Mouse (Mus musculus) MEL (cell line): ENCODE measurements around the gene Mfsd4b4. TPM values are rescaled to one million over a fixed set of nuclear protein-coding genes. Genes with fewer than 3 reads are reported as not detected.

Source experiments
- DNase-seq: peaks from one replicate; pipeline ENCODE4 v3.0.0; 2011; ENCODE audit warnings: low read depth, low spot score
- H3K27ac ChIP-seq: 2 replicates; pipeline ENCODE4 v1.5.1; 2012; ENCODE audit warnings: low read depth, mild to moderate bottlenecking, control low read depth, low read length, moderate library complexity; ENCODE audit not compliant: control insufficient read depth
- H3K27me3 ChIP-seq, 2 experiments: fragments of 150-350 bp in 1 of 2; sonication (generic) in 1 of 2; 2 replicates each; pipeline ENCODE4 v1.6.1; 2012; ENCODE audit warnings: low read length in 2 of 2, mild to moderate bottlenecking in 2 of 2, improper control_type of control experiment in 1 of 2, moderate library complexity in 1 of 2; ENCODE audit not compliant: insufficient read depth in 2 of 2, control insufficient read depth in 1 of 2
- H3K36me3 ChIP-seq, 2 experiments: 2 replicates each; pipeline ENCODE4 v1.6.1; 2012 to 2014; ENCODE audit warnings: low read length in 2 of 2, improper control_type of control experiment in 1 of 2, inconsistent platforms in 1 of 2, mild to moderate bottlenecking in 1 of 2; ENCODE audit not compliant: insufficient read depth in 2 of 2, control insufficient read depth in 1 of 2
- H3K4me1 ChIP-seq, 2 experiments: fragments of 150-350 bp in 1 of 2; sonication (generic) in 1 of 2; 2 replicates each; pipeline ENCODE4 v1.6.1; 2012; ENCODE audit warnings: low read length in 2 of 2, improper control_type of control experiment in 1 of 2, mild to moderate bottlenecking in 1 of 2; ENCODE audit not compliant: insufficient read depth in 2 of 2, control insufficient read depth in 1 of 2
- H3K4me3 ChIP-seq, 2 experiments: fragments of 150-350 bp in 1 of 2; sonication (generic) in 1 of 2; 2 replicates each; pipeline ENCODE4 v1.5.1; 2012; ENCODE audit warnings: low read depth in 2 of 2, low read length in 2 of 2, mild to moderate bottlenecking in 2 of 2, moderate library complexity in 2 of 2, control low read depth in 1 of 2, improper control_type of control experiment in 1 of 2; ENCODE audit not compliant: control insufficient read depth in 1 of 2, insufficient read depth in 1 of 2
- H3K79me2 ChIP-seq: 2 replicates; pipeline ENCODE4 v1.6.1; 2012; ENCODE audit warnings: mild to moderate bottlenecking, low read length, moderate library complexity; ENCODE audit not compliant: control insufficient read depth, poor library complexity, insufficient read depth
- H3K9ac ChIP-seq: 2 replicates; pipeline ENCODE4 v1.6.1; 2012; ENCODE audit warnings: low read depth, mild to moderate bottlenecking, control low read depth, low read length, moderate library complexity; ENCODE audit not compliant: control insufficient read depth, poor library complexity, severe bottlenecking
- H3K9me3 ChIP-seq: fragments of 150-350 bp; sonication (generic); replicated peaks from 2 replicates; pipeline ENCODE4 v1.6.1; 2012; ENCODE audit warnings: mild to moderate bottlenecking, low read length, improper control_type of control experiment, moderate library complexity; ENCODE audit not compliant: insufficient read depth
- BHLHE40 ChIP-seq: IDR thresholded peaks from 2 replicates; pipeline ENCODE4 v1.6.1; 2012; ENCODE audit warnings: low read depth, mild to moderate bottlenecking, inconsistent platforms, low read length, improper control_type of control experiment, borderline replicate concordance
- E2F4 ChIP-seq: IDR thresholded peaks from 2 replicates; pipeline ENCODE4 v1.6.1; 2011; ENCODE audit warnings: low read depth, low read length, improper control_type of control experiment, borderline replicate concordance
- ELF1 ChIP-seq: IDR thresholded peaks from 2 replicates; pipeline ENCODE4 v1.6.1; 2014; ENCODE audit warnings: low read depth, mild to moderate bottlenecking, inconsistent platforms, low read length, improper control_type of control experiment, moderate library complexity
- GABPA ChIP-seq: IDR thresholded peaks from 2 replicates; pipeline ENCODE4 v1.6.1; 2012; ENCODE audit warnings: low read depth, mild to moderate bottlenecking, inconsistent platforms, low read length, improper control_type of control experiment, moderate library complexity
- MXI1 ChIP-seq: IDR thresholded peaks from 2 replicates; pipeline ENCODE4 v1.6.1; 2011; ENCODE audit warnings: mild to moderate bottlenecking, low read depth, low read length, improper control_type of control experiment
- MYC ChIP-seq: IDR thresholded peaks from 2 replicates; pipeline ENCODE4 v1.6.1; 2011; ENCODE audit warnings: low read depth, mild to moderate bottlenecking, low read length, improper control_type of control experiment, moderate library complexity
- NRF1 ChIP-seq: IDR thresholded peaks from 2 replicates; pipeline ENCODE4 v1.6.1; 2014; ENCODE audit warnings: low read depth, mild to moderate bottlenecking, inconsistent platforms, low read length, improper control_type of control experiment, moderate library complexity; ENCODE audit not compliant: poor library complexity, insufficient read depth, severe bottlenecking
- POLR2A ChIP-seq, 2 experiments: IDR thresholded peaks; 2 replicates each; pipeline ENCODE4 v1.6.1; 2011 to 2012; ENCODE audit warnings: low read length in 2 of 2, mild to moderate bottlenecking in 2 of 2, control low read depth in 1 of 2, improper control_type of control experiment in 1 of 2, low read depth in 1 of 2, moderate library complexity in 1 of 2; ENCODE audit not compliant: control insufficient read depth in 1 of 2, insufficient read depth in 1 of 2, poor library complexity in 1 of 2
- SMC3 ChIP-seq: IDR thresholded peaks from 2 replicates; pipeline ENCODE4 v1.6.1; 2011; ENCODE audit warnings: low read depth, low read length, improper control_type of control experiment
- TAL1 ChIP-seq: IDR thresholded peaks from 2 replicates; pipeline ENCODE4 v1.6.1; 2012; ENCODE audit warnings: mild to moderate bottlenecking, inconsistent platforms, low read length, moderate library complexity, mixed read lengths
- ZC3H11A ChIP-seq: IDR thresholded peaks from 2 replicates; pipeline ENCODE4 v1.6.1; 2012; ENCODE audit warnings: low read depth, mild to moderate bottlenecking, inconsistent platforms, low read length, improper control_type of control experiment
- ZKSCAN1 ChIP-seq: IDR thresholded peaks from 2 replicates; pipeline ENCODE4 v1.6.1; 2012; ENCODE audit warnings: low read depth, mild to moderate bottlenecking, inconsistent platforms, low read length, improper control_type of control experiment, moderate library complexity
- ZMIZ1 ChIP-seq: IDR thresholded peaks from 2 replicates; pipeline ENCODE4 v1.6.1; 2012; ENCODE audit warnings: low read depth, mild to moderate bottlenecking, inconsistent platforms, low read length, improper control_type of control experiment, moderate library complexity
- ZNF384 ChIP-seq: IDR thresholded peaks from 2 replicates; pipeline ENCODE4 v1.6.1; 2012; ENCODE audit warnings: low read depth, mild to moderate bottlenecking, inconsistent platforms, low read length, improper control_type of control experiment
- polyA plus RNA-seq, 2 experiments: library from polyadenylated mRNA; stranded (reverse) in 1 of 2; unstranded in 1 of 2; fragments of >175 nt in 1 of 2; fragments of >200 nt in 1 of 2; gene quantifications; 2 replicates each; pipeline versions ENCODE4 v1.2.1 to v1.2.4; 2012; ENCODE audit warnings: low replicate concordance in 2 of 2, low read depth in 1 of 2; ENCODE audit not compliant: insufficient read length in 2 of 2, insufficient read depth in 1 of 2, missing spikeins in 1 of 2
- total RNA-seq: library from RNA; depleted of rRNA; stranded (reverse); fragments of 300-350 nt; gene quantifications from 2 replicates; pipeline ENCODE4 v1.2.3, GENCODE M21; 2012

Mfsd4b4 gene
- total and polyA plus RNA-seq, 3 experiments, result 0.04 TPM; not detected in 2

- peaks cover 2 to 3% of the 10 kb centered on the region in 2 experiments; a peak in 2 of 4 replicates for H3K27me3 ChIP-seq
- H3K27ac ChIP-seq, result no peak overlapping the region
- no peaks in the 10 kb centered on the region for H3K9me3 ChIP-seq
- TF ChIP-seq ELF1 (no peak), NRF1 (no peak), ZKSCAN1 (no peak), MYC (no peak), TAL1 (no peak), MXI1 (no peak), ZMIZ1 (no peak)
- H3K79me2 ChIP-seq, result no peaks in the 10 kb centered on the region
- no peaks in the 10 kb centered on the region for H3K36me3 ChIP-seq
- H3K4me1 ChIP-seq, result no peaks in the 10 kb centered on the region
- peak overlapping the region; percentile 25 to 48 for H3K4me3 ChIP-seq
- no peak overlapping the region for H3K9ac ChIP-seq
- DNase-seq, result no peak
These were observed 9.9 kb upstream of the Mfsd4b4 start for GRCm38 (mm10) chr10:39908768-39909441.

- Histone ChIP-seq H3K27ac (no peak overlapping the region), H3K4me3 (no peak overlapping the region), H3K36me3 (no peaks in the 10 kb centered on the region), H3K4me1 (no peaks in the 10 kb centered on the region), H3K9ac (no peak overlapping the region), H3K27me3 (peaks cover 2 to 3% of the 10 kb centered on the region in 2 experiments; a peak in 2 of 4 replicates), H3K79me2 (no peaks in the 10 kb centered on the region), H3K9me3 (no peaks in the 10 kb centered on the region)
- TF ChIP-seq BHLHE40, result no peak
- no peak for TF ChIP-seq GABPA
- TF ChIP-seq POLR2A (IDR thresholded peaks at IDR 0.05; ENCODE audit: control insufficient read depth in 1 of 2, insufficient read depth in 1 of 2, low read depth in 1 of 2, low read length in 2 of 2, poor library complexity in 1 of 2), result no peak
- TF ChIP-seq ZC3H11A, result no peak
- TF ChIP-seq ZNF384, result no peak
- no peak for TF ChIP-seq SMC3
- no peak for TF ChIP-seq E2F4
- no peak for TF ChIP-seq MYC
- no peak for DNase-seq
These were observed 8.0 kb upstream of the Mfsd4b4 start for GRCm38 (mm10) chr10:39906799-39907658.
